Mouse (Mus musculus) kidney, embryonic 14.5 days (tissue): ENCODE results near the gene L2hgdh. TPM values are rescaled to one million over a fixed set of nuclear protein-coding genes. Genes with fewer than 3 reads are reported as not detected.

Experiments
- ATAC-seq: fragments of 200-750 bp; cut with Nextera tagmentation; 2 replicates; pipeline ENCODE4 v1.8.0; 2017; ENCODE audit warnings: moderate number of reproducible peaks, mild to moderate bottlenecking, moderate TSS enrichment, moderate library complexity; ENCODE audit not compliant: low FRiP score, low TSS enrichment
- H3K27ac ChIP-seq: fragments of 300-500 bp; sonication (generic); 2 replicates; pipeline ENCODE4 v1.5.1; 2014; ENCODE audit warnings: low read depth, mild to moderate bottlenecking, low read length, moderate library complexity, mixed read lengths
- H3K27me3 ChIP-seq: fragments of 300-500 bp; sonication (generic); 2 replicates; pipeline ENCODE4 v1.6.1; 2014; ENCODE audit warnings: mild to moderate bottlenecking, low read length; ENCODE audit not compliant: control insufficient read depth, insufficient read depth
- H3K36me3 ChIP-seq: fragments of 300-500 bp; sonication (generic); 2 replicates; pipeline ENCODE4 v1.6.1; 2014; ENCODE audit warnings: low read length, mixed read lengths; ENCODE audit not compliant: control insufficient read depth, insufficient read depth
- H3K4me1 ChIP-seq: fragments of 300-500 bp; sonication (generic); 2 replicates; pipeline ENCODE4 v1.6.1; 2014; ENCODE audit warnings: low read length, mixed read lengths; ENCODE audit not compliant: control insufficient read depth, insufficient read depth
- H3K4me2 ChIP-seq: fragments of 300-500 bp; sonication (generic); replicated peaks from 2 replicates; pipeline ENCODE4 v1.6.1; 2014; ENCODE audit warnings: low read depth, mild to moderate bottlenecking, low read length
- H3K4me3 ChIP-seq: fragments of 300-500 bp; sonication (generic); 2 replicates; pipeline ENCODE4 v1.5.1; 2014; ENCODE audit warnings: mild to moderate bottlenecking, low read length
- H3K9ac ChIP-seq: fragments of 300-500 bp; sonication (generic); 2 replicates; pipeline ENCODE4 v1.6.1; 2014; ENCODE audit warnings: low read depth, mild to moderate bottlenecking, low read length, moderate library complexity
- H3K9me3 ChIP-seq: fragments of 300-500 bp; sonication (generic); 2 replicates; pipeline ENCODE4 v1.6.1; 2016; ENCODE audit warnings: low read length; ENCODE audit not compliant: control insufficient read depth
- WGBS: fragments of 180-500 bp; shearing (Covaris S2); extraction: QIAGEN DNeasy Blood & Tissue Kit; methylation state at CpG from one replicate; pipeline ENCODE4 v1.1.7; 2014; 5-methylcytosine and 5-hydroxymethylcytosine counted together
- polyA plus RNA-seq: library from polyadenylated mRNA; unstranded; fragments of >200 nt; fragmentation: Nextera tagmentation; extraction: Ambion mirVana; gene quantifications from 2 replicates; pipeline ENCODE4 v1.2.1, GENCODE M21; 2014

Gene L2hgdh
- polyA plus RNA-seq, 1 experiment from 2014 or later: 19.5 TPM

DNA sequence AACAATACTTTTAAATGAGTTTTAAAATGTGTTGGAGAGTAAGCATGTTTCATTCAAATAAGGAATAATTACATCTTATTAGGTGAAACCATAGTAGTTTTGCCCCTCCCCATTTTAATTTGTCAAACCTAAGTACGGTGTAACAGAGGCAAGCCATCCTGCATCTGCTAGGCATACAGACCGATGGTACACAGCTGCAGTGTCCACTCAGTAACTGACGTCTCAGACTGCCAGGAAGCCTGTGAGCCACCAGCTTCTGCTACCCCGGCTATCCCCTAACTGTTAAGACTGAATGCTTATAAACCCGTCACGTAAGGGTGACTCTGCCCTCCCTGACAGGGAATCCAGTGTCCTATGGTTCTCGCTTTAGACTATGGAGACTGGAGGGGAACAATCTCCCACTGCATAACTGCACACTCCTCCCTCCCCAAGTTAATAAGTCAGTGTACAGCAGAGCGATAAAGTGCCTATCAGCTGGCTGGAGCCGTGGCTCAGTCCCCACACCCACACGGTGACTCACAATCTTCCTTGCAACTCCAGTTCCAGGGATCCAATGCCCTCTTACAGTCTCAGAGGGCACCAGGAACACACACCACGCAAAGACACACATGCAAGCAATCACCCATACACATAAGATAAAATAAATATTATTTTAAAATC, 19.7 kb downstream of the L2hgdh start:
- H3K4me2 ChIP-seq: no peak overlapping the region
- H3K4me1 ChIP-seq: no peaks in the 10 kb centered on the region
- 0 out of 2 replicates have a peak, but pooled peaks cover under 1% of the 10 kb centered on the region for H3K36me3 ChIP-seq
- 73% methylated on average over 11 of the region's 11 CpGs for WGBS
- no peak overlapping the region for H3K27ac ChIP-seq
- H3K4me3 ChIP-seq: no peak overlapping the region
- ATAC-seq: 0 out of 2 replicates have a peak, but pooled peaks have one; percentile 24
- no peaks in the 10 kb centered on the region for H3K27me3 ChIP-seq
- H3K9me3 ChIP-seq: no peaks in the 10 kb centered on the region
- no peak overlapping the region for H3K9ac ChIP-seq

DNA sequence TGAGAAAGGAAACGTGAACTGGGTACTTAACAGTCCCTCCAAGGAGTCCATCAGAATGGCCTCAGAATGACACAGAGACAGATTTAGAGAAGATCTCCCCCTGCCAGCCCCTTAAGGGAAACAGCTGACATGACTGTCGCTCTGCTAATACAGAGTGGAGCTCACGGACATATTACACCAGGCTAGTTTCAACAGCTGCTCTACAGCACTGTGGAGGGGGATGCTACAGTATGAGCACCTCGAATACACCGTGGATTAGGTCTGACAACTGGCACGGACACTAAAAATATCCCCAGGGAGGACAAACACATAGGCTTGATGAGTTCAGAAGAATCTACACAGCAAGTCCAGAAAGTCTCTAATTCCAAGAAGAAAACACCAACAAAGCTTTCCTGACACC, 26.3 kb downstream of the L2hgdh start:
- H3K36me3 ChIP-seq: peaks cover 9% of the 10 kb centered on the region; the same call in 1 of the 2 replicates
- no peaks in the 10 kb centered on the region for H3K9me3 ChIP-seq
- no peak overlapping the region for H3K4me3 ChIP-seq
- H3K4me1 ChIP-seq: no peaks in the 10 kb centered on the region
- no peak overlapping the region for H3K9ac ChIP-seq
- H3K4me2 ChIP-seq: no peak overlapping the region
- no peak for ATAC-seq
- no peak overlapping the region for H3K27ac ChIP-seq
- WGBS: 85% methylated on average over 6 of the region's 6 CpGs
- H3K27me3 ChIP-seq: no peaks in the 10 kb centered on the region

DNA sequence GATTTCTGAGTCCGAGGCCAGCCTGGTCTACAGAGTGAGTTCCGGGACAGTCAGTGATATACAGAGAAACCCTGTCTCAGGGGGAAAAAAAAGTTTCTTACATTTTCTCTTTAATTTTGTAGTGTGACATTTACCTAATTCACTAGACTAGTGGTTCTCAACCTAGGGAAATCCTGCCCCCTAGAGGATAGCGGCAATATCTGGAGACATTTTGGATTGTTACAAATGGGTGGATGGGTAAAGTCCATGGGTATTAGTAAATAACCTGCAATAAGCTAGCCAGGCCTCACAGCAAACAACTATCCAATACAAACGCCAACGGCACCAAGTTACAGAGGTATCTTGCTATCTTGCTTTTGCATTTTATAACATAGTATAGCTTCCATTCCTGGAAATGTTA, 27.9 kb downstream of the L2hgdh start:
- H3K27me3 ChIP-seq: no peaks in the 10 kb centered on the region
- H3K4me3 ChIP-seq: no peak overlapping the region
- no peak overlapping the region for H3K4me2 ChIP-seq
- no peaks in the 10 kb centered on the region for H3K4me1 ChIP-seq
- no peak overlapping the region for H3K9ac ChIP-seq
- H3K36me3 ChIP-seq: peaks cover 9% of the 10 kb centered on the region; the same call in 1 of the 2 replicates
- no peak for ATAC-seq
- WGBS: 75% methylated on average over 5 of the region's 5 CpGs
- H3K27ac ChIP-seq: no peak overlapping the region
- H3K9me3 ChIP-seq: no peaks in the 10 kb centered on the region

DNA sequence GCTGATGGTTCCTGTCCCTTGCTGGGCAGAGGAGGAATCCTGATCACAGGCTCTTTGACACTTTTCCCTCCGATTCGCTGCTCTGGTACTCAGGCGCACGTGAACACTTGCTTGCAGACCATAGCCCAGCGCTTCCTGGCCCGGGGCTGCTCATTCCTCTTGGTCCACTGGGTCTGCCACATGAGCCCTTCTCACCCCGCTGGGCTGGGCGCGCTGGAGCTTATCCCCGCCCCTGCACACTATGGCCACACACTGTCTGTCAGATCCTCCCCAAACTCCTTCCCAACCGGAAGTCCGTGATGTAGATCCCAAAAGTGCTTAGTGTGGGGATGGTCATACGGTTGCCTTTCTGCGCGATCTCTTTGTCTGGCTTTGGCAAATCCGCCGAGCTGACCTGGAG, 31.2 kb downstream of the L2hgdh start:
- H3K4me3 ChIP-seq: no peak overlapping the region
- ATAC-seq: no peak; the same call in 1 of the 2 replicates
- H3K9ac ChIP-seq: no peak overlapping the region
- no peak overlapping the region for H3K4me2 ChIP-seq
- peaks cover 6% of the 10 kb centered on the region; the same call in 1 of the 2 replicates for H3K36me3 ChIP-seq
- H3K27me3 ChIP-seq: no peaks in the 10 kb centered on the region
- WGBS: 75% methylated on average over 17 of the region's 17 CpGs
- H3K27ac ChIP-seq: no peak overlapping the region
- no peaks in the 10 kb centered on the region for H3K4me1 ChIP-seq
- no peaks in the 10 kb centered on the region for H3K9me3 ChIP-seq

DNA sequence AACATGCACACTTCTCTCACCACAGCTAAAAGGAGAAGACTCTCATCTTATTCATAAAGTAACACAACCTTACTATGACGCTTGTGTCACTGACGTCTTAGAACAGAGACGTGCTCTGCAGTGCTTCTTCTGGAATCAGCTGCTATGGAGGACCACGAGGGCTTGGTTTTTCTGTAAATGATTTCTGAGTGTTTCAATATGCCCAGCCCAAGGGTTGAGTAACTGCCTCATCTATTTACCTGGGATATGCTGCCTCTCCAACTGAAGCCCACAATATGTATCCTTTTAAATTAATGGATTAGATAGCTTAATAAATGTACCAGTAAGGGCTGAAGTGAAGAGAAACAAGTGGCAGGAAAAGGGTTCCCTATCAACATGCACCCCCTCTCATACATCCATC, 34.0 kb downstream of the L2hgdh start:
- Histone ChIP-seq H3K4me2 (no peak overlapping the region), H3K27me3 (no peaks in the 10 kb centered on the region), H3K9ac (no peak overlapping the region), H3K36me3 (no peaks in the 10 kb centered on the region), H3K9me3 (no peaks in the 10 kb centered on the region), H3K4me1 (no peaks in the 10 kb centered on the region), H3K27ac (no peak overlapping the region), H3K4me3 (no peak overlapping the region)
- no peak for ATAC-seq
- WGBS: 95% methylated on average over 4 of the region's 4 CpGs

DNA sequence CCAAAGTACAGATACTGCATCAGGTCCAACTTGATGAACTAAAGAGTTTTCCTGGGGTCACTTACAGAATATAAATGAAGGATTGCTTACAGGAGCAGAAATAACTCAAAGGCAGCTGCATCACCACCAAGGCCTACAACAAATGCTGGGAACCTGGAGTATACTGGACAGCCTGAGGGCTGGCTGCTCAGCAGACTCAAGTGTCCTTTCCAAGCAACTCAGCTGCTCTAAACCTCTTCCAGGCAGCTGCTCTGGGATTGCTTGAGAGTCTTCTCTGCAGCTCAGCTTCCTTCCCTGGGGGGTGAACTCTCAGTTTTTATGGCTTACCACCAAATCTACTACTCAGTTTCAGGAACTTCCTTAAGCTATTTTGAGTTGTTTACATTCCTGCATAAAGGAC, 35.6 kb downstream of the L2hgdh start:
- no peak overlapping the region for H3K4me3 ChIP-seq
- no peaks in the 10 kb centered on the region for H3K27me3 ChIP-seq
- H3K36me3 ChIP-seq: no peaks in the 10 kb centered on the region
- ATAC-seq: no peak
- no peak overlapping the region for H3K9ac ChIP-seq
- no peak overlapping the region for H3K4me2 ChIP-seq
- no peak overlapping the region for H3K27ac ChIP-seq
- H3K9me3 ChIP-seq: no peaks in the 10 kb centered on the region
- no peaks in the 10 kb centered on the region for H3K4me1 ChIP-seq

DNA sequence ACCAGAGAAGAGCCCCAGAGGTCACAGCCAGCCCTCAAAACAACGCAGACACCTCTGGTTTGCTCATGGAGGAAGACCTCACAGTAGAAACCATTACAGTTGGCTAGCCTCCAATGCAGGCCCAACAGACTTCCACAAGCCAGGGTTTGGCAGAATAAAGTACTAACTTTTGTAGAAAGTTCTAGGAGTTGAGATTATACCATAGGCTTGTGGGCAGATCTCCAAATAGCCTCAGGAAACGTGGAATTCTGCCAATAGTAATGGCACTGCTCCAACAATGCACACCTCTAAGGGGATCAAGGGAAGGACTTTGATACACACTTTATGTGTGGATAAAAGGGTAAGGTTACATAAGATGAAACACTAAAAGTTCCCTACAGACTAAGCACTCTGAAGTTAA, 36.3 kb downstream of the L2hgdh start:
- Histone ChIP-seq H3K4me3 (no peak overlapping the region), H3K4me1 (no peaks in the 10 kb centered on the region), H3K27ac (no peak overlapping the region), H3K36me3 (no peaks in the 10 kb centered on the region), H3K9ac (no peak overlapping the region), H3K4me2 (no peak overlapping the region), H3K9me3 (no peaks in the 10 kb centered on the region), H3K27me3 (no peaks in the 10 kb centered on the region)
- 56% methylated on average over 2 of the region's 2 CpGs for WGBS
- ATAC-seq: no peak

DNA sequence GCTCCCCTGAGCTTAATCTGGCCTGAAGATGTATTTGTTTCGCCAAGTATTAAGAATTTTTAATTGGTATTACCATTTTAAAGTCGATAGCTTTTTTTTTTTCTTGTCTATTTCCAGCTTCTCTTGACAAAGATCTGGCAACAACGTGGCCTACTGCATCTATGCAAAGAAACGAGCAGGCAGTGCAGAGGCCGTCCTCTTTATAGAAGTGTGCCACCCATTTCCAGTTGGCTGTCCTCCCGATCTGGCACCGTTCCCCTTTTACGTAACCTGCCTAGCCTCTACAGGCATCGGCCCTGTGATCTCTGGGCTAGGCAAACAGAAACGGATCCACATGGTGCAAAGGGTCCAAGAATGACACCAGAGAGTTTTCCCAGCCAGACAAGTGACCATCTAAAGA, 41.1 kb downstream of the L2hgdh start:
- no peaks in the 10 kb centered on the region for H3K27me3 ChIP-seq
- peaks cover 7% of the 10 kb centered on the region for H3K4me1 ChIP-seq
- H3K27ac ChIP-seq: no peak overlapping the region
- no peak overlapping the region for H3K4me3 ChIP-seq
- no peaks in the 10 kb centered on the region for H3K36me3 ChIP-seq
- no peak for ATAC-seq
- WGBS: 50% methylated on average over 10 of the region's 10 CpGs
- H3K4me2 ChIP-seq: no peak overlapping the region
- no peak overlapping the region for H3K9ac ChIP-seq
- H3K9me3 ChIP-seq: no peaks in the 10 kb centered on the region

DNA sequence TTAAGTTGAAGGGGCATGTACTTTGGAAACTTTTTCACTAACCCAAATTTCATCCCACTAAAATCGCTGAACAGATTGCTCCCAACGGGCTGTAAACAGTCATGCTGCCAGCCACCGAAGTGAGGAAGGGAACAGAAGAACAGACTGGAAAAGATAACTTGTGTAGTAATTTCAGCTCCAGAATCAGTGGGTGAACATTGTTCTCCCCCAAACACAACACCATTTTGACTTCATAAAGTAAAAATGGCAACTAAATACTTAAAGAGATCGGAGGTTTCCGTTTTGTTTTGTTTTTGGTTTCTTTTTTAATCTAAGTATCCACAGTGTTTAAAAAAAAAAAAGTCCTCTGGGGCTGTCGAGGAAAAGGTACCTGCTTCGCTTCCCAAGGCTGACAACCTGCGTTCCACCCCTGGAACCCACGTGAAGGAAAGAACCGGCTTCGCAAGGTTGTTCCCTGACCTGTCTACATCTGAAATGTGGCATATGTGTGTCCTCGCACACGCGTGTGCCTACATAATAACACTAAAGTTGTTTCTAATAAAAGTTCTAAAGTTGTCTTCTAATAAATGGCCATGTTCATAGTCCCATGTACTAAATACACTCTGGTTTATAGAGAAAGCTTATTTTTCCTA, 41.8 kb downstream of the L2hgdh start:
- WGBS: 40% methylated on average over 14 of the region's 14 CpGs
- Histone ChIP-seq H3K4me2 (peak overlapping the region; percentile 64), H3K4me3 (peak overlapping the region; percentile 92), H3K9me3 (no peaks in the 10 kb centered on the region), H3K27ac (no peak overlapping the region), H3K4me1 (peaks cover 7% of the 10 kb centered on the region), H3K36me3 (no peaks in the 10 kb centered on the region), H3K27me3 (no peaks in the 10 kb centered on the region), H3K9ac (no peak overlapping the region; the same call in 1 of the 2 replicates)
- no peak for ATAC-seq
